Mouse (Mus musculus): ENCODE data around the gene Fgd2. TPM values are rescaled to one million over a fixed set of nuclear protein-coding genes. Genes with fewer than 3 reads are reported as not detected.
A peak's percentile ranks its signal among the peaks of the same experiment; 100 is the strongest.

Fgd2 gene
- polyA plus RNA-seq, 1 experiment from 2014 or later = 2.0 TPM

DNA sequence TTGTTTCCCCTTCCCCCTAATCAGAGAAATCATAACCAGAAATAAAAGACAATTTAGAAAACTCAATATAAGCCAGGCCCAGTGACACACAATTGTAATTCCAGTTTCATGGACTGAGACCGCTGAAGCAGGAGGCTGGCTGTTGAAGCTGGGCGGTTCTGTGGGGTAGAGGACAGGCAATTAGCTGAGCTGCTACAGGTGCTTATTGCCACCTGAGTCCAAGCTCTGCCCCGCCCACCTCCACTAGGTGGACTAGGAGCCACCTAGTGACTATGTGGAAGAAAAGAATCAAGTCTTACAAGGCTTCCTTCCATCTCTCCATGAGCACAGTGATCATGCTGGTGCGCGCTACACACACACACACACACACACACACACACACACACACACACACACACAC lies 56.0 kb downstream of the Fgd2 start:
- 0 out of 2 replicates have a peak, but pooled peaks cover 3% of the 10 kb centered on the region for H3K27me3 ChIP-seq (replicated peaks)
- ATAC-seq (ENCODE audit: insufficient number of reproducible peaks, low FRiP score) = no peak
- no peak overlapping the region for H3K4me3 ChIP-seq
- H3K36me3 ChIP-seq = no peaks in the 10 kb centered on the region
- 53% methylated on average over 5 of the region's 5 CpGs for WGBS
- H3K4me2 ChIP-seq = peak overlapping the region; percentile 66
- H3K9me3 ChIP-seq (replicated peaks) = no peaks in the 10 kb centered on the region
- H3K27ac ChIP-seq (ENCODE audit: poor library complexity, severe bottlenecking) = no peak overlapping the region
- no peak overlapping the region for H3K9ac ChIP-seq
- H3K4me1 ChIP-seq (replicated peaks) = peaks cover 37% of the 10 kb centered on the region

DNA sequence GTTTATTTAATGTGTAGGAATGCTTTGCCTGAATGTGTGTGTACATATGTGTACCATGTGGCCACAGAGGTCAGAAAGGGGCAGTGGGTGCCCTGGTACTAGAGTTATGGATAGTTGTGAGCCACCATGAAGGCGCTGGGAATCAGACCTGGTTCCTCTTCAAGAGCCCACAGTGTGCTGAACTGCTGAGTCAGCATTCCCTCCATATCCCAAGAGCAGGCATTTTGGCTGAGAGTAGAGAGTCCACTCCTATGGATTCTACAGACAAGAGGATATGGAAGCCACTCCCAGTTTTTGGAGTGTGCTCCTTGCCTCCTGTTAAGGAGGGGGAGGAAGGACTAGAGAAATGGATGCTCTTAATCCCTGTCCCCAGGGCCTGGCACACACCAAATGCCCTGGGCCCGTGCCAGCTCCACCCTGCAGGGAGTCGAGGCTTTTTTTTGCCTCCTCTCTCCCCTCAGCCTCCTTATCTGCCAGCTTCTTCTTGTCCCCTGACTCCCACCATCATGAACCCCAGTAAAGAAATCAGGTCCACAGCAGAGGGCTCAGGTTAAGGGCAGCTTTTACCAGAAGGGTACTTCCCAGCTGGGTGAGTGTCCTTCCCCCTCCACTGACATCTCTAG lies 58.2 kb downstream of the Fgd2 start:
- Histone ChIP-seq H3K9ac (no peak overlapping the region), H3K27me3 (replicated peaks) (0 out of 2 replicates have a peak, but pooled peaks cover 3% of the 10 kb centered on the region), H3K4me2 (no peak overlapping the region), H3K27ac (ENCODE audit: poor library complexity, severe bottlenecking) (no peak overlapping the region), H3K36me3 (no peaks in the 10 kb centered on the region), H3K4me3 (no peak overlapping the region), H3K4me1 (replicated peaks) (peaks cover 38% of the 10 kb centered on the region), H3K9me3 (replicated peaks) (no peaks in the 10 kb centered on the region)
- WGBS = 82% methylated on average over 3 of the region's 3 CpGs
- no peak for ATAC-seq (ENCODE audit: insufficient number of reproducible peaks, low FRiP score)

DNA sequence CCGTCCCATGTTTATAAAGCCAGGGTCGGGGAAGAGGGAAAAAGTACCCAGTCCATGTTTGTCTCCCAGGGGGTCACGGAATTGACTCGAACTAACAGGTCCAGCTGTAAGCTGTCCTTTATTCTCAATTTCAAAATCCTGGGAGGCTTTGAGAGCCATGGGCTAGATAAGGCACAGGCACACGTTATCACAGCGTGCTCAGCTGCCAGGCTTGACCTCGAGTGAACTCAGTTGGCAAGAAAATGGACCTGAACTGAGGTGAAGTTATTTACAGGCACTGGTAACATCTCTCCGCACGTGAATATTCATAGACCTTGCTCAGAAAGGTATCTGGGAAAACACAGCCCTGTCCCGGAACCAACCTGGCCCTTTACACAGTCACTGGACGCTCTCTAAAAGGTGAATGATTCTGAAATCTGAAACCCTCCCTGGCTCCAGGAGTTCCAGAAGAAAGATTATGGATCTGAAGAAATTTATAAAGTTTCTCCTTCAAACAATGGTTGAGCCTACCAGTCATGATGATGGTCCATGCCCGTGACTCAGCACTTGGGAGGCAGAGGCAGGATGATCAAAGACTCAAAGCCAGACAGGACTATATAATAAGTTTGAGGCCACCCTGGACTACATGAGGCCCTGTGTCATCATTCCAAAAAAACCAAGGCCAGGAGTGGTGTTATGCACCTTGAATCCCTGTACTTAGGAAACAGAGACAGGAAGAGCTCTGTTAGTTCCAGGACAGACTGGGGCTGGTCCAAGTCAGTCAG lies 59.4 kb downstream of the Fgd2 start:
- no peak overlapping the region for H3K27ac ChIP-seq (ENCODE audit: poor library complexity, severe bottlenecking)
- ATAC-seq (ENCODE audit: insufficient number of reproducible peaks, low FRiP score) = no peak
- 0 out of 2 replicates have a peak, but pooled peaks cover 3% of the 10 kb centered on the region for H3K27me3 ChIP-seq (replicated peaks)
- H3K9me3 ChIP-seq (replicated peaks) = no peaks in the 10 kb centered on the region
- no peaks in the 10 kb centered on the region for H3K36me3 ChIP-seq
- H3K4me2 ChIP-seq = no peak overlapping the region
- no peak overlapping the region for H3K4me3 ChIP-seq
- H3K4me1 ChIP-seq (replicated peaks) = peaks cover 43% of the 10 kb centered on the region
- no peak overlapping the region for H3K9ac ChIP-seq
- 45% methylated on average over 12 of the region's 12 CpGs for WGBS

DNA sequence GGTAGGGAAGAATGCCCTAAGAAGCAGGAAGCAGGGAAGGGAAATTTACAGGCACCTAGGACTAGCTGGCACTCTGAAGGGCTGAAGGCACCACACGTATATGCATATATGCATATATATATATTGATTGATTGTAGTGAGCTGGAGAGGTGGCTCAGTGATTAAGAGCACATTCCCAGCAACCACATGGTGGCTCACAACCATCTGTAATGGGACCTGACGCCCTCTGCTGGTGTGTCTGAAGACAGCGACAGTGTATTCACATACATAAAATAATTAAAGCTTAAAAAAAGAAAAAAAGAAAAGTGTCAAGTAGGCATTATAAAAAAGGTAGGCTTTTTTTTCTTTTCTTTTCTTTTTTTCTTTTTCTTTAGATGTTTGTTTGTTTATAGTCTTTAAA lies 60.6 kb downstream of the Fgd2 start:
- WGBS = 81% methylated on average over 3 of the region's 3 CpGs
- no peaks in the 10 kb centered on the region for H3K9me3 ChIP-seq (replicated peaks)
- H3K9ac ChIP-seq = no peak overlapping the region
- H3K4me2 ChIP-seq = no peak overlapping the region
- ATAC-seq (ENCODE audit: insufficient number of reproducible peaks, low FRiP score) = no peak
- H3K36me3 ChIP-seq = no peaks in the 10 kb centered on the region
- H3K4me1 ChIP-seq (replicated peaks) = peaks cover 34% of the 10 kb centered on the region
- no peaks in the 10 kb centered on the region for H3K27me3 ChIP-seq (replicated peaks)
- H3K4me3 ChIP-seq = no peak overlapping the region
- no peak overlapping the region for H3K27ac ChIP-seq (ENCODE audit: poor library complexity, severe bottlenecking)

DNA sequence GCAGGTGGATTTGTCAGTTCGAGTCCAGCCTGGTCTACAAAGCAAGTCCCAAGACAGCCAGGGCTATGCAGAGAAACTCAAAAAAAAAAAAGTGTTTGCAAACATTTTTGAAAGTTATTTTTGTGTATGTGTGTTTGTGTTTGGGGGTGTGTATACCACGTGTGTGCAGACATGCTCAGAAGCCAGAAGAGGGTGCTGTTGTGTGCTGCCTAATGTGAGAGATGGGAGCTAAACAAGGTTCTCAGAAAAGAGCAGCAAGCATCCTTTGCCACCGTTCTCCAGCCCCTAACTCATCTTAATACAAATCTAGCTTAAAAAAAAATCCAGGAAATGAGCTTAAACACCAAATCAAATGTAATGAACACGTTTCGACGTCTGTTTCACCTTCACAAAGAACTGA lies 61.6 kb downstream of the Fgd2 start:
- Histone ChIP-seq H3K9ac (no peak overlapping the region), H3K4me1 (replicated peaks) (peaks cover 25% of the 10 kb centered on the region), H3K9me3 (replicated peaks) (no peaks in the 10 kb centered on the region), H3K27ac (ENCODE audit: poor library complexity, severe bottlenecking) (no peak overlapping the region), H3K4me2 (no peak overlapping the region), H3K4me3 (no peak overlapping the region), H3K27me3 (replicated peaks) (no peaks in the 10 kb centered on the region), H3K36me3 (no peaks in the 10 kb centered on the region)
- WGBS = 87% methylated on average over 6 of the region's 6 CpGs
- ATAC-seq (ENCODE audit: insufficient number of reproducible peaks, low FRiP score) = no peak

DNA sequence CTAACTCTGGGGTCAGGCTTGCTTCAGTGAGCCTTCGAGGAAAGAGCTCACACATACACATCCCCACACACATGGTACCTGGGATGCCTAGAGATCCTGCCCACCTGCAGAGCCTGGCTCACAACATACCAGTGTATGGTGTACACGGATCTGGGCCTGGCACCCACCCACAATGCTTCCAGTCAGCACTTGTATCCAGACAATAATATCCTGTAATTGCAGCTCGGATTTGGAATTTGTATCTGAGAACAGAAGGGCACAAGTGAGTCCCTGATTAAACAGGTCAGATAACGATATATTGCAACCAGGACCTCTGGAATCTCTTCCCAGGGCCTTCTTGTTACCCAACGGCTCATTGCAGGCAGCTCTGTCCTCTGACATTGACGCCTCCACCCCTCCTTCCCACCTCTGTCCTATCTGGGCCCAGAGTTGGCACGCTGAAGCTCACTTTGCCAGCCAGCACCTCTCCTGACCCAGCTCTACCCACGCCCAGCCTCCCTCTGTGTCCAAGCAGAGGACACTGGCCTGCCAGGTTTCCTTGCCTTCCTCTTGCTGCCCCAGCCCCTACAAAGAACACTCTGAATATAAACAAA lies 62.3 kb downstream of the Fgd2 start:
- Histone ChIP-seq H3K27ac (ENCODE audit: poor library complexity, severe bottlenecking) (no peak overlapping the region), H3K27me3 (replicated peaks) (no peaks in the 10 kb centered on the region), H3K4me2 (no peak overlapping the region), H3K4me3 (no peak overlapping the region), H3K9me3 (replicated peaks) (no peaks in the 10 kb centered on the region), H3K9ac (no peak overlapping the region), H3K36me3 (no peaks in the 10 kb centered on the region), H3K4me1 (replicated peaks) (peaks cover 29% of the 10 kb centered on the region)
- 70% methylated on average over 8 of the region's 8 CpGs for WGBS
- no peak for ATAC-seq (ENCODE audit: insufficient number of reproducible peaks, low FRiP score)

DNA sequence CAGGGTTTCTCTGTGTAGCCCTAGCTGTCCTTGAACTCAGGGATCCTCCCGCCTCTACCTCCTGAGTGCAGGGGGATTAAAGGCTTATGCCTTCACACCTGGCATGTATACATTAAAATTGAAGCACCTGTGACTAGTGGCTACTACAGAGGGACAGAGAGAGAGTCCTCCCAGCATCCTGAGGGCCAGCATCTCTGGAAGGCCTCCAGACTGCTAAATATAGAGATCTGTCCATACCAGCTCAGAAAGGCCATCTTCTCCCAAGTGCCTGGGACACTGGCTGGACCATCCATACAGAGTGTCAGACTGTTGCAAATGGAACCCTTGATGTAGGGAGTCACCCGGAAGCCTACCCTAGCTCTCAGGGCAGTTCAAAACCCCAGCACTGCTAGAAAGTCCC lies 63.3 kb downstream of the Fgd2 start:
- no peak overlapping the region for H3K27ac ChIP-seq (ENCODE audit: poor library complexity, severe bottlenecking)
- ATAC-seq (ENCODE audit: insufficient number of reproducible peaks, low FRiP score) = no peak
- 87% methylated on average over 2 of the region's 2 CpGs for WGBS

DNA sequence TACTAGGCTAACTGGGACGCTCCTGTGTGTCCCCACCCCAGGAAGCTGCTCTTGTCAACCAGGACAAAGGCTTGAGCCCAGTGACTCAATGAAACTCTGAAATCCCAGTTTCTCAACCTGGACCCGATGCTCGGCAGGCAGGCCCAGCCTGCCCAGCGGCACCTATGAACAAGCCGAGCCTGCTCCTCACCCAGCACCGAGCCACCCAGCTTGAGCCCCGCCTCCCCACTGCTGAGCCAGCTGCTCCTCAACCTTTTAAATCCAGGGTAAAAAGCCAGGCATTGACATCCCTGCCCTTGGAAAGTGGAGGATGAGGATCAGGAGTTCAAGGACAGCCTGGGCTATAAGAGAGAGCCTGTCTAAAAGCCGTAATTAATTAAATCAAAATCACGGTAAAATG lies 64.6 kb downstream of the Fgd2 start:
- no peak overlapping the region for H3K9ac ChIP-seq

More for the DNA sequence above, 63.3 kb downstream of the Fgd2 start:
- Histone ChIP-seq H3K4me3 (no peak overlapping the region), H3K9ac (no peak overlapping the region), H3K9me3 (replicated peaks) (no peaks in the 10 kb centered on the region), H3K4me1 (replicated peaks) (peaks cover 34% of the 10 kb centered on the region), H3K4me2 (no peak overlapping the region), H3K36me3 (no peaks in the 10 kb centered on the region), H3K27me3 (replicated peaks) (no peaks in the 10 kb centered on the region)

DNA sequence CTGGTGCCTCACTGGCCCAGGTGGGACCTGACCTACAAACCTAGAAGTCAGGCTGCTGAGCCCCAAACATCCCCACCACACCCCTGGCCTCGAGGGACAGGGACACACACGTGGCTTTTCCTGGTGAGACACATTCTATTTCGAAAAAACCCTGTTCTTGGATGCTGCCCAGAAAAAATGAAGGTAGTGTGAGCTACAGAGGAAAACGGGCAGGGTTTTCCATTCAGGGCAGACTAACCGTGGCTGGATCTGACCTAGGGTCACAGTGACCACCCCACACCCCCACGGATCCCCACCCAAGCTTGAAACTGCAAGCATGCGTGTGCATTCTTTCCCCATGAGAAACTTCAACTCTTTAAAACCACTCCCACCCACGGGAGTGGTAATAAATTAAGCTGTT lies 67.5 kb downstream of the Fgd2 start:
- H3K4me2 ChIP-seq = no peak overlapping the region
- H3K9ac ChIP-seq = peak overlapping the region; percentile 4; the same call in 1 of the 2 replicates
- H3K27me3 ChIP-seq (replicated peaks) = no peaks in the 10 kb centered on the region
- H3K4me3 ChIP-seq = no peak overlapping the region
- H3K4me1 ChIP-seq (replicated peaks) = peaks cover 40% of the 10 kb centered on the region
- ATAC-seq (ENCODE audit: insufficient number of reproducible peaks, low FRiP score) = no peak
- no peaks in the 10 kb centered on the region for H3K9me3 ChIP-seq (replicated peaks)
- H3K27ac ChIP-seq (ENCODE audit: poor library complexity, severe bottlenecking) = no peak overlapping the region
- WGBS = 44% methylated on average over 8 of the region's 8 CpGs
- H3K36me3 ChIP-seq = no peaks in the 10 kb centered on the region

More for the DNA sequence above, 64.6 kb downstream of the Fgd2 start:
- no peaks in the 10 kb centered on the region for H3K36me3 ChIP-seq
- peaks cover 24% of the 10 kb centered on the region for H3K4me1 ChIP-seq (replicated peaks)
- H3K27ac ChIP-seq (ENCODE audit: poor library complexity, severe bottlenecking) = no peak overlapping the region
- 78% methylated on average over 9 of the region's 9 CpGs for WGBS
- ATAC-seq (ENCODE audit: insufficient number of reproducible peaks, low FRiP score) = no peak
- H3K27me3 ChIP-seq (replicated peaks) = no peaks in the 10 kb centered on the region
- H3K4me3 ChIP-seq = no peak overlapping the region
- no peak overlapping the region for H3K4me2 ChIP-seq
- no peaks in the 10 kb centered on the region for H3K9me3 ChIP-seq (replicated peaks)

DNA sequence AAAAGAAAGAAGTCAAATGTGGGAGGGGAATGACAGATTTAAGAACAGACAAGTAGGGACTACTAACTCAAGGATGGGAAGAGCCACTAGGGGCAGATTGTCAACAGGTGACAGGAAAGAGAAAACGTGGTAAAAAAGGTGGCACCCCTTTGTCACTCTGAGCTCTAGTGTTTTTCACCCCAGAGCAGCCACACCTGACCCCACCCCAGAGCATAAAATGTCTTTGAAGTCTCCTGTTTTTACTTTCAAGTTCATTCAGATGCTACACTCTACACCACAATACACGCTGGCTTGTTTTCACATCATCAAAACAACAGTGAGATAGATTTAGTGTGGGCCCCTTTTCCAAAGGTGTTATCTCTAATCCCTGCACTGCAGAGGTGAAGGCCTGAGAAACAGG lies 68.1 kb downstream of the Fgd2 start:
- ATAC-seq (ENCODE audit: insufficient number of reproducible peaks, low FRiP score) = no peak
- no peak overlapping the region for H3K9ac ChIP-seq
- H3K9me3 ChIP-seq (replicated peaks) = no peaks in the 10 kb centered on the region
- H3K27ac ChIP-seq (ENCODE audit: poor library complexity, severe bottlenecking) = no peak overlapping the region
- WGBS = 25% methylated on average over 2 of the region's 2 CpGs
- H3K4me2 ChIP-seq = no peak overlapping the region
- H3K4me1 ChIP-seq (replicated peaks) = peaks cover 46% of the 10 kb centered on the region
- no peaks in the 10 kb centered on the region for H3K36me3 ChIP-seq
- H3K27me3 ChIP-seq (replicated peaks) = no peaks in the 10 kb centered on the region
- H3K4me3 ChIP-seq = no peak overlapping the region
